Mouse (Mus musculus) ovary, adult 2 months (tissue): ENCODE results near the gene Thap12. TPM values are rescaled to one million over a fixed set of nuclear protein-coding genes. Genes with fewer than 3 reads are reported as not detected.

ENCODE experiments used
- polyA plus RNA-seq: library from polyadenylated mRNA; depleted of rRNA; stranded (reverse); fragments of >200 nt; gene quantifications from 2 replicates; pipeline ENCODE4 v1.2.3, GENCODE M21; 2012; rRNA removed

The Thap12 gene
- 10.2 and 10.3 TPM in 2 replicates for polyA plus RNA-seq

DNA sequence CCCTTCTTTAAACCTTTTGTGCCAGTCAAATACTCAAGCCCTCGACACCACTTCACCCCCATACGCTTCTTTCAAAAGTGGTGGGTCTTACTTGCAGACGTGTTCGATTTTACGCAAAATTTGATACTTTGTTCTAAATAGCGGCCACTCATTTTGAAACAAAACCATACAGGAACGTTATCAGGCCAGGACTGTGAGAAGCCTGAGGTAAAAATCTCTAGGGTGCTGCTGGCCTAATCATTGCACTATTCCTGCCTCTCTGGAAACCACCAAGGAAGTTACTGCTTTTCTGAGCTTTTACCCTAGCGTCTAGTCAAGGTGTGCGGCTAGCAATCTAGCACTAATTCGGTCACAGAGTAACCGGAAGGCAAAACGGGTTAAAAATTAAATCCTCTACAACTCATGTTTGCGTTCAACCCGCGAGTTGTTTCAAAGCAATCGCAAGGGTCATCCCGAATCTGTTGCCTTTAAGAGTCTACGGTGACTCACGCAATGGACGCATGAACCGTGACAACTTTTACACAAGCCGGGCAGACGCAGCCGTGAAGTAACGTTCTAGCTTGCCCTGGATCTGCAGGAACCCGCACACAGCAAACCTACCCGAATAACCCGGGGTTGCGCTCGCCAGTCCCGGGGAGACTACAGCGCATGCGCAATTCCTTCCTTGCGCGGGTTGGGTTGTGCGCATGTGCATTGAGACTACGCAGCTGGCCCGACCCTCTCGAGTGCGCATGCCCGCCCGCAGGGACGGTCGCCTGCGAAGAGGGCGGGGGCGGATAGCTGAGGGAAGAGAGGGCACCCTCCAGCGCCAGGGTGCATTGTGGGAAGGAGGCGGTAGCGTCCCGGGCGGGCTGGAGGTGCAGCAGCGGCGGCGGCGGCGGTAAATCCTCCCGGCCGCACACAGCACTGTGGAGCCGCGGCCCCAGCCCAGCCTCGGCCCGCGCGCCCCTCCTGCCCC is at the start of gene Thap12:
TSS of gene Thap12 (plus strand) at position 821 of the 958 bp plus-strand sequence.

DNA sequence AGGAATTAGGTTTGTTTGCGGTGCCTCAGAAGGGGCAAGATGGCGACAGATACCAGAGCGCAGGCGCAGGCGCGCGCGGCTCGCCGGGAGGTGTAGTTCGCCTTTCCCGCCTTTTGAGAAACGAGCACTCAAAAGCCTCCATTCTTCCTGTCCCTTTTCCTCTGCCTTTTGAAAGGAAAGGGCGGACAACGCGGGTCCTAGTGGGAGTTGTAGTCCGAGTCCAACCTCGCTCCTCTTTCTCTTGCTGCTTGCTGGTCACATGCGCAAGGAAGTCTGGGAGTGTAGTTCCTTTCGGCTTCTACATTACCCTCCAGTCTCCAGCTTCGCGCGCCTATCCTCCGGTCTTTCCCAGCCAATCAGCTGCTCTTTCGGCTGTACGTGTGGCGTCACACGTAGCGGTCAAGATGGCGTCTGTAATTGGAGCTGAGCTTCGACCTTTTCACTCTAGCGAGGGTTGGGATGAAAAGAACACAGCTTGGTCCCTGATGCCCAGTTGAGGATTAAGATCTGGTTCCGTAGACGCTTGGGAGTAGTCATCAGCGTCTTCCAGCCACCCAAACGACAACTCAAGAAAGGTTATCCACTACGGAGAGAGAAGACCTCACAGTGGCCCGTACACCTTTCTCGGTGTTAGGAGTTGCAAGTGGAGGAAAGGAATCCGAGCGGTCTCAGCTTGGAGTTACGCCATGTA is 46.2 kb upstream of the Thap12 start, which contains the start of gene Emsy:
TSS of gene Emsy (minus strand) at position 253 of the 691 bp plus-strand sequence.

Other genes with a start within 250 kb of the Thap12 start
- 32.9 and 33.8 TPM in 2 replicates for gene Lrrc32, start 213.8 kb upstream of the Thap12 start, polyA plus RNA-seq
- gene Emsy, start 46.3 kb upstream of the Thap12 start, polyA plus RNA-seq = 15.8 and 20.9 TPM in 2 replicates
- 135 TPM in 2 replicates for gene Wnt11, start 132.0 kb downstream of the Thap12 start, polyA plus RNA-seq